Mouse (Mus musculus): ENCODE measurements around the gene Dnaja1. TPM values are rescaled to one million over a fixed set of nuclear protein-coding genes. Genes with fewer than 3 reads are reported as not detected.

Dnaja1 gene
- polyA plus RNA-seq, 1 experiment from 2014 or later, result 645 TPM

GRCm38 (mm10) chr4:40759876-40760275 lies 37.9 kb downstream of the Dnaja1 start:
- Histone ChIP-seq H3K4me2 (ENCODE audit: low read depth, low read length, severe bottlenecking) (no peak overlapping the region), H3K4me1 (replicated peaks; ENCODE audit: control insufficient read depth, insufficient read depth, low read length) (no peaks in the 10 kb centered on the region), H3K36me3 (ENCODE audit: control insufficient read depth, insufficient read depth, low read length) (no peaks in the 10 kb centered on the region; the same call in 1 of the 2 replicates), H3K9ac (ENCODE audit: low read length) (no peak overlapping the region), H3K4me3 (ENCODE audit: low read depth, low read length) (no peak overlapping the region), H3K27ac (ENCODE audit: low read depth, low read length) (no peak overlapping the region), H3K9me3 (ENCODE audit: control insufficient read depth, low read length) (no peaks in the 10 kb centered on the region), H3K27me3 (ENCODE audit: control insufficient read depth, insufficient read depth, low read length) (no peaks in the 10 kb centered on the region; the same call in 1 of the 2 replicates)
- DNase-seq (ENCODE audit: low spot score) (no peak), ATAC-seq (replicated peaks; ENCODE audit: low FRiP score) (no peak)
- WGBS, result 66% methylated on average over 5 of the region's 5 CpGs

GRCm38 (mm10) chr4:40774279-40775259 lies 52.6 kb downstream of the Dnaja1 start:
- Histone ChIP-seq H3K27ac (ENCODE audit: low read depth, low read length) (no peak overlapping the region), H3K4me3 (ENCODE audit: low read depth, low read length) (no peak overlapping the region), H3K4me1 (replicated peaks; ENCODE audit: control insufficient read depth, insufficient read depth, low read length) (peaks cover 5% of the 10 kb centered on the region; the same call in 1 of the 2 replicates), H3K9me3 (ENCODE audit: control insufficient read depth, low read length) (no peaks in the 10 kb centered on the region), H3K9ac (ENCODE audit: low read length) (peak overlapping the region; percentile 27), H3K36me3 (ENCODE audit: control insufficient read depth, insufficient read depth, low read length) (no peaks in the 10 kb centered on the region), H3K27me3 (ENCODE audit: control insufficient read depth, insufficient read depth, low read length) (no peaks in the 10 kb centered on the region), H3K4me2 (ENCODE audit: low read depth, low read length, severe bottlenecking) (peak overlapping the region; percentile 33; the same call in 1 of the 2 replicates)
- DNase-seq (ENCODE audit: low spot score) (peak; percentile 86), ATAC-seq (replicated peaks; ENCODE audit: low FRiP score) (peak; percentile 65)
- WGBS, result 22% methylated on average over 12 of the region's 12 CpGs

- no peaks in the 10 kb centered on the region for H3K36me3 ChIP-seq (ENCODE audit: control insufficient read depth, insufficient read depth, low read length)
- no peak overlapping the region for H3K9ac ChIP-seq (ENCODE audit: low read length)
- ATAC-seq (replicated peaks; ENCODE audit: low FRiP score), result no peak
- no peak overlapping the region for H3K4me2 ChIP-seq (ENCODE audit: low read depth, low read length, severe bottlenecking)
- H3K27me3 ChIP-seq (ENCODE audit: control insufficient read depth, insufficient read depth, low read length), result no peaks in the 10 kb centered on the region
- H3K4me1 ChIP-seq (replicated peaks; ENCODE audit: control insufficient read depth, insufficient read depth, low read length), result peaks cover 5% of the 10 kb centered on the region; the same call in 1 of the 2 replicates
- H3K4me3 ChIP-seq (ENCODE audit: low read depth, low read length), result no peak overlapping the region
- DNase-seq (ENCODE audit: low spot score), result no peak
- H3K27ac ChIP-seq (ENCODE audit: low read depth, low read length), result no peak overlapping the region
- 77% methylated on average over 4 of the region's 4 CpGs for WGBS
- H3K9me3 ChIP-seq (ENCODE audit: control insufficient read depth, low read length), result no peaks in the 10 kb centered on the region
Observed at GRCm38 (mm10) chr4:40776416-40776815, 54.5 kb downstream of the Dnaja1 start.

- Histone ChIP-seq H3K9me3 (ENCODE audit: control insufficient read depth, low read length) (no peaks in the 10 kb centered on the region), H3K27me3 (ENCODE audit: control insufficient read depth, insufficient read depth, low read length) (no peaks in the 10 kb centered on the region), H3K4me2 (ENCODE audit: low read depth, low read length, severe bottlenecking) (no peak overlapping the region), H3K27ac (ENCODE audit: low read depth, low read length) (no peak overlapping the region), H3K9ac (ENCODE audit: low read length) (no peak overlapping the region), H3K4me1 (replicated peaks; ENCODE audit: control insufficient read depth, insufficient read depth, low read length) (peaks cover 5% of the 10 kb centered on the region; the same call in 1 of the 2 replicates), H3K36me3 (ENCODE audit: control insufficient read depth, insufficient read depth, low read length) (no peaks in the 10 kb centered on the region), H3K4me3 (ENCODE audit: low read depth, low read length) (no peak overlapping the region)
- WGBS, result 26% methylated on average over 2 of the region's 2 CpGs
- ATAC-seq (replicated peaks; ENCODE audit: low FRiP score), result no peak
- DNase-seq (ENCODE audit: low spot score), result no peak
Observed at GRCm38 (mm10) chr4:40777116-40777515, 55.2 kb downstream of the Dnaja1 start.

- DNase-seq (ENCODE audit: low spot score) (no peak), ATAC-seq (replicated peaks; ENCODE audit: low FRiP score) (no peak)
- H3K27ac ChIP-seq (ENCODE audit: low read depth, low read length), result no peak overlapping the region
- no peaks in the 10 kb centered on the region for H3K27me3 ChIP-seq (ENCODE audit: control insufficient read depth, insufficient read depth, low read length)
- H3K4me2 ChIP-seq (ENCODE audit: low read depth, low read length, severe bottlenecking), result no peak overlapping the region
- H3K4me3 ChIP-seq (ENCODE audit: low read depth, low read length), result no peak overlapping the region
- no peak overlapping the region for H3K9ac ChIP-seq (ENCODE audit: low read length)
- no peaks in the 10 kb centered on the region for H3K36me3 ChIP-seq (ENCODE audit: control insufficient read depth, insufficient read depth, low read length)
- H3K9me3 ChIP-seq (ENCODE audit: control insufficient read depth, low read length), result no peaks in the 10 kb centered on the region
- H3K4me1 ChIP-seq (replicated peaks; ENCODE audit: control insufficient read depth, insufficient read depth, low read length), result peaks cover 5% of the 10 kb centered on the region; the same call in 1 of the 2 replicates
- 85% methylated on average over 6 of the region's 6 CpGs for WGBS
Observed at GRCm38 (mm10) chr4:40778656-40779055, 56.7 kb downstream of the Dnaja1 start.

- no peak overlapping the region for H3K27ac ChIP-seq (ENCODE audit: low read depth, low read length)
- H3K27me3 ChIP-seq (ENCODE audit: control insufficient read depth, insufficient read depth, low read length), result no peaks in the 10 kb centered on the region
- no peaks in the 10 kb centered on the region for H3K9me3 ChIP-seq (ENCODE audit: control insufficient read depth, low read length)
- no peak overlapping the region for H3K4me3 ChIP-seq (ENCODE audit: low read depth, low read length)
- no peaks in the 10 kb centered on the region for H3K36me3 ChIP-seq (ENCODE audit: control insufficient read depth, insufficient read depth, low read length)
- WGBS, result 47% methylated on average over 3 of the region's 3 CpGs
- H3K4me1 ChIP-seq (replicated peaks; ENCODE audit: control insufficient read depth, insufficient read depth, low read length), result no peaks in the 10 kb centered on the region
- no peak overlapping the region for H3K9ac ChIP-seq (ENCODE audit: low read length)
- DNase-seq (ENCODE audit: low spot score) (no peak), ATAC-seq (replicated peaks; ENCODE audit: low FRiP score) (no peak)
- no peak overlapping the region for H3K4me2 ChIP-seq (ENCODE audit: low read depth, low read length, severe bottlenecking)
Observed at GRCm38 (mm10) chr4:40781143-40781542, 59.2 kb downstream of the Dnaja1 start.

GRCm38 (mm10) chr4:40781797-40782495 lies 60.0 kb downstream of the Dnaja1 start:
- DNase-seq (ENCODE audit: low spot score), result no peak
- no peak overlapping the region for H3K4me3 ChIP-seq (ENCODE audit: low read depth, low read length)
- no peaks in the 10 kb centered on the region for H3K9me3 ChIP-seq (ENCODE audit: control insufficient read depth, low read length)
- no peak overlapping the region for H3K27ac ChIP-seq (ENCODE audit: low read depth, low read length)
- 76% methylated on average over 8 of the region's 8 CpGs for WGBS
- H3K9ac ChIP-seq (ENCODE audit: low read length), result no peak overlapping the region
- ATAC-seq (replicated peaks; ENCODE audit: low FRiP score), result no peak
- no peaks in the 10 kb centered on the region for H3K27me3 ChIP-seq (ENCODE audit: control insufficient read depth, insufficient read depth, low read length)
- H3K4me2 ChIP-seq (ENCODE audit: low read depth, low read length, severe bottlenecking), result no peak overlapping the region
- no peaks in the 10 kb centered on the region for H3K36me3 ChIP-seq (ENCODE audit: control insufficient read depth, insufficient read depth, low read length)
- H3K4me1 ChIP-seq (replicated peaks; ENCODE audit: control insufficient read depth, insufficient read depth, low read length), result no peaks in the 10 kb centered on the region

GRCm38 (mm10) chr4:40783049-40783448 lies 61.1 kb downstream of the Dnaja1 start:
- Histone ChIP-seq H3K9ac (ENCODE audit: low read length) (no peak overlapping the region), H3K27me3 (ENCODE audit: control insufficient read depth, insufficient read depth, low read length) (no peaks in the 10 kb centered on the region), H3K4me2 (ENCODE audit: low read depth, low read length, severe bottlenecking) (no peak overlapping the region), H3K9me3 (ENCODE audit: control insufficient read depth, low read length) (no peaks in the 10 kb centered on the region), H3K27ac (ENCODE audit: low read depth, low read length) (no peak overlapping the region), H3K4me1 (replicated peaks; ENCODE audit: control insufficient read depth, insufficient read depth, low read length) (no peaks in the 10 kb centered on the region), H3K4me3 (ENCODE audit: low read depth, low read length) (no peak overlapping the region), H3K36me3 (ENCODE audit: control insufficient read depth, insufficient read depth, low read length) (no peaks in the 10 kb centered on the region)
- no peak for DNase-seq (ENCODE audit: low spot score)
- ATAC-seq (replicated peaks; ENCODE audit: low FRiP score), result no peak
- 90% methylated on average over 4 of the region's 4 CpGs for WGBS

Data from forebrain, embryonic 11.5 days (tissue).